Mouse (Mus musculus) spleen, postnatal 4 days (tissue): Measurements from ENCODE around the gene Dqx1.

ENCODE experiments used
- DNase-seq, 2 experiments: peaks; one replicate each; pipeline ENCODE4 v3.0.0; 2022; ENCODE audit warnings: low spot score in 2 of 2

The Dqx1 gene

GRCm38 (mm10) chr6:83107566-83108400 is 50.1 kb downstream of the Dqx1 start:
- DNase-seq, result peak; percentile 90 to 97

GRCm38 (mm10) chr6:83108762-83109668 is 51.4 kb downstream of the Dqx1 start, which contains the start of gene Mrpl53:
Gene Mrpl53, plus strand, starts transcription at chr6:83109040.
- DNase-seq, result peak; percentile 81 to 90

GRCm38 (mm10) chr6:83111510-83112136 is 54.0 kb downstream of the Dqx1 start:
- peak in 1 of 2 experiments; percentile 53 for DNase-seq

GRCm38 (mm10) chr6:83115011-83115671 is 57.5 kb downstream of the Dqx1 start, which contains the start of gene Mogs:
Gene Mogs, plus strand, starts transcription at chr6:83115496.
- peak; percentile 93 to 97 for DNase-seq

- DNase-seq, result peak in 1 of 2 experiments; percentile 76
Observed at GRCm38 (mm10) chr6:83115682-83116372, 58.2 kb downstream of the Dqx1 start.

- DNase-seq, result peak in 1 of 2 experiments; percentile 64
Observed at GRCm38 (mm10) chr6:83116373-83117164, 58.9 kb downstream of the Dqx1 start.
